Mouse (Mus musculus): ENCODE data around the gene Ppp2r2c. TPM values are rescaled to one million over a fixed set of nuclear protein-coding genes. Genes with fewer than 3 reads are reported as not detected.

The Ppp2r2c gene
- polyA plus RNA-seq, 1 experiment = not detected

GRCm38 (mm10) chr5:36886298-36886697 lies 18.0 kb downstream of the Ppp2r2c start:
- no peaks in the 10 kb centered on the region for H3K4me1 ChIP-seq (ENCODE audit: control insufficient read depth, insufficient read depth, insufficient read length, low read length)

GRCm38 (mm10) chr5:36886852-36887283 lies 18.6 kb downstream of the Ppp2r2c start:
- no peak overlapping the region for H3K4me3 ChIP-seq (ENCODE audit: insufficient read depth, low read depth, low read length)
- no peak overlapping the region for H3K27ac ChIP-seq (replicated peaks; ENCODE audit: low read depth, low read length)
- no peaks in the 10 kb centered on the region for H3K4me1 ChIP-seq (ENCODE audit: control insufficient read depth, insufficient read depth, insufficient read length, low read length)

More at GRCm38 (mm10) chr5:36886298-36886697, 18.0 kb downstream of the Ppp2r2c start:
- Histone ChIP-seq H3K27ac (replicated peaks; ENCODE audit: low read depth, low read length) (no peak overlapping the region), H3K4me3 (ENCODE audit: insufficient read depth, low read depth, low read length) (no peak overlapping the region)

GRCm38 (mm10) chr5:36887299-36887988 lies 19.1 kb downstream of the Ppp2r2c start:
- Histone ChIP-seq H3K4me3 (ENCODE audit: insufficient read depth, low read depth, low read length) (no peak overlapping the region), H3K4me1 (ENCODE audit: control insufficient read depth, insufficient read depth, insufficient read length, low read length) (no peaks in the 10 kb centered on the region), H3K27ac (replicated peaks; ENCODE audit: low read depth, low read length) (no peak overlapping the region)

- no peak overlapping the region for H3K27ac ChIP-seq (replicated peaks; ENCODE audit: low read depth, low read length)
- no peak overlapping the region for H3K4me3 ChIP-seq (ENCODE audit: insufficient read depth, low read depth, low read length)
- H3K4me1 ChIP-seq (ENCODE audit: control insufficient read depth, insufficient read depth, insufficient read length, low read length) = no peaks in the 10 kb centered on the region
These were observed 20.2 kb downstream of the Ppp2r2c start for GRCm38 (mm10) chr5:36888501-36888900.

GRCm38 (mm10) chr5:36888911-36889310 lies 20.6 kb downstream of the Ppp2r2c start:
- H3K4me1 ChIP-seq (ENCODE audit: control insufficient read depth, insufficient read depth, insufficient read length, low read length) = no peaks in the 10 kb centered on the region
- no peak overlapping the region for H3K27ac ChIP-seq (replicated peaks; ENCODE audit: low read depth, low read length)
- no peak overlapping the region for H3K4me3 ChIP-seq (ENCODE audit: insufficient read depth, low read depth, low read length)

GRCm38 (mm10) chr5:36889380-36889886 lies 21.1 kb downstream of the Ppp2r2c start:
- Histone ChIP-seq H3K4me1 (ENCODE audit: control insufficient read depth, insufficient read depth, insufficient read length, low read length) (no peaks in the 10 kb centered on the region), H3K27ac (replicated peaks; ENCODE audit: low read depth, low read length) (no peak overlapping the region), H3K4me3 (ENCODE audit: insufficient read depth, low read depth, low read length) (no peak overlapping the region)

- H3K27ac ChIP-seq (replicated peaks; ENCODE audit: low read depth, low read length) = no peak overlapping the region
- no peaks in the 10 kb centered on the region for H3K4me1 ChIP-seq (ENCODE audit: control insufficient read depth, insufficient read depth, insufficient read length, low read length)
- H3K4me3 ChIP-seq (ENCODE audit: insufficient read depth, low read depth, low read length) = no peak overlapping the region
These were observed 22.5 kb downstream of the Ppp2r2c start for GRCm38 (mm10) chr5:36890794-36891193.

DNA sequence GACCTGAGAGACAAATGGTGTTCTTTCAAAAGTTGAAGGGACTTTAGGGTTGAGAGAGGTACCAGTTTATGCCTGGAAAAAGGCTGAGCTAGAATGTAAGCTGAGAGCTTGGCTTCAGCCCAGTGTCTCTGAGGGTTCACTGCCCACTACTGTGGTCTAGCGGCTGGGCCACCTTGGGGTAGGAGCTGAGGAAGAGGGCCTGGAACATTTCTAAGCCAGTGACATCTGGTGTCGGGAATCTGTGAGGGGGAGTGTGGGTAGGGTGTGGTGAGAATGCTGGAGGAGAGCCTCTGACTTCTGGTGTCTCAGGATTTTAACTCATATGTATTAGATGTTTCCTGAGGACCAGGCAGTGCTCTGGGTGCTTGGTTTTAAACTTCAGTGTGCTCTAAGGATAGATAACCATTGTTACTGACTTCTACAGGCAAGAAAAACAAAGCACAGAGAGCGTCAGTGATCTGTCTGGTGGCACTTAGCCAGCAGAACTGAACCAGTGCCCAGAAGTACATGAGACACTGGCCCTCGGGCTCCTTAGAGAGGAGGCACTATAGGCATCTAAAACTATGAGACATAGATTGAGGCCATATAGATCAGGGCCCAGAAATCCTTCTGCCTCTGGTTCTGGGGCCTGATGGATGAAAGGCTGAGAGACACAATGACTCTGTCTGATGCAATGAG lies 23.6 kb downstream of the Ppp2r2c start:
- Histone ChIP-seq H3K4me1 (ENCODE audit: control insufficient read depth, insufficient read depth, insufficient read length, low read length) (no peaks in the 10 kb centered on the region), H3K27ac (replicated peaks; ENCODE audit: low read depth, low read length) (no peak overlapping the region), H3K4me3 (ENCODE audit: insufficient read depth, low read depth, low read length) (no peak overlapping the region)

- H3K4me3 ChIP-seq (ENCODE audit: insufficient read depth, low read depth, low read length) = no peak overlapping the region
- H3K4me1 ChIP-seq (ENCODE audit: control insufficient read depth, insufficient read depth, insufficient read length, low read length) = no peaks in the 10 kb centered on the region
- H3K27ac ChIP-seq (replicated peaks; ENCODE audit: low read depth, low read length) = no peak overlapping the region
These were observed 24.9 kb downstream of the Ppp2r2c start for GRCm38 (mm10) chr5:36893263-36893662.

DNA sequence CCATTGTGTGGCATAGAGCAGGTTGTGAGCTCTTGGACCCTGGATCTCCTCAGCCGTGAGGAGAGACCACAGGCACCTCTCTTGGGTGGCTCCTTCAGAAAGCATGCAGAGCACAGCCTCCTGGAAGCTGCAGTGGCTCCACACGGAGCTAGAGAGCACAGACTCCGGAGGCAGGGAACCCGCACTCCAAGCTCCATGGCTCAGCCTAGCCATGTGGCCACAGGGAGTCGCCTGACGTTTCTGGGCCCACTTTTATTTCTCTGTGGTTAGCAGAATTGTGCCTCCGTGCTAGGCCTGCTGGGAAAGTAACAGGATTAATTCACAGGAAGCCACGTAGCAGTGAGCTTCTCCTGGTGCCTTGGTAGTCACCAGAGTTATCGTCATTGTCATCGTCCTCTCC lies 25.8 kb downstream of the Ppp2r2c start:
- Histone ChIP-seq H3K27ac (replicated peaks; ENCODE audit: low read depth, low read length) (no peak overlapping the region), H3K4me3 (ENCODE audit: insufficient read depth, low read depth, low read length) (no peak overlapping the region), H3K4me1 (ENCODE audit: control insufficient read depth, insufficient read depth, insufficient read length, low read length) (no peaks in the 10 kb centered on the region)

DNA sequence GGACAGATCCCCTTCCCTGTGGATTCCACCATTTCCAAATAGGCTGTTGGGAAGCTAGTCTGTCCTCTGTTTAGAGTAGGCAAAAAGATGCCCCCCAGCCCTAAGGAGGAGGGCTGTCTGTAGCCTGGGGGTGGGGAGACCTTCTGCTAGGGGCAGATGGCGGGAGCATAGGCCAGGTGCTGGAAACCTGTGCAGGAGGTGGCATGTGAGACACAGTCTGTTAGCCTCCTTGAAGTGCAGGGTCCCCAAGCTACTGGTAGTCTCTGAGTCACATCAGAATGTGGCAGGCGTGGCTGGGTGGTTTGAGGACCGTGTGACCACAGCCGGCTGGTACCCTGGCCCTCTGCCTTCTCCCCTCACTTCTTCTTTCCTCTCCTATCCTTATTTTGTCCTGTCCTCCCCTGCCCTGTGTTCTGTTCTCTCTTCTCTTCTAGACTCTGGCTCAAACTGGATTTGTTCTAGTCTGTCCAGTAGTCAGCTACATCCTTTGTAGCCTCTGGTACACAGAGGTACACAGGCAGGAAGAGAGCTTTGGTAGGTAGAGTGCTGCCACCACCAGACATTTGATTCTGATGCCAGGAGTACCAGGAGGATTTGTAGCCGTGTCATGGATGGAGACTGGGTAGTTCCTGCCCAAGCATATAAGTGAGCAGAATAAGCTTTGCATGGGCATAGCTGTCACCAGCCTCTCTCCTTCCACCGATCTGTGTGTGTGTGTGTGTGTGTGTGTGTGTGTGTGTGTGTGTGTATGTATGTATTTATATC lies 26.5 kb downstream of the Ppp2r2c start:
- no peak overlapping the region for H3K4me3 ChIP-seq (ENCODE audit: insufficient read depth, low read depth, low read length)

GRCm38 (mm10) chr5:36895621-36896573 lies 27.6 kb downstream of the Ppp2r2c start:
- Histone ChIP-seq H3K4me1 (ENCODE audit: control insufficient read depth, insufficient read depth, insufficient read length, low read length) (no peaks in the 10 kb centered on the region), H3K4me3 (ENCODE audit: insufficient read depth, low read depth, low read length) (no peak overlapping the region), H3K27ac (replicated peaks; ENCODE audit: low read depth, low read length) (no peak overlapping the region)

More for the DNA sequence above, 26.5 kb downstream of the Ppp2r2c start:
- Histone ChIP-seq H3K27ac (replicated peaks; ENCODE audit: low read depth, low read length) (no peak overlapping the region), H3K4me1 (ENCODE audit: control insufficient read depth, insufficient read depth, insufficient read length, low read length) (no peaks in the 10 kb centered on the region)

DNA sequence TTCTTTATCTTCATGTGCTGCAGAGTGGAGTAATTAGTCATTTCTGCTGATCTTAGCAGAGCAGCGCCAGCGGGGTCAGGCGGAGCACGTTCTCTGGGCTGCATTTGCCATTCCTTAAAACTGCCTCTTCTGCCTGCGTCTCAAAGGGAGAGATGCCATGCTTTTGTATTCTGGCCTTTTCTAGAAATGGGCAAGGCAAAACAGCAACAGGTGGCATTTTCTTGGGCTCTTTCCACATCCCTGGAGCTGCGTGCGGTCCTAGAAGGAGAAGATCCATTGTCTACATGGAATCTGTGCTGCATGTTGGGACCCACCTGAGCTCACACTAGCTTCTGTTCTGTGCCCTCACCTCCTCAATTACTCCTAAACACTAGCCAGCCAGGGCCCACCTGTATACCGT lies 29.7 kb downstream of the Ppp2r2c start:
- no peak overlapping the region for H3K4me3 ChIP-seq (ENCODE audit: insufficient read depth, low read depth, low read length)
- no peak overlapping the region for H3K27ac ChIP-seq (replicated peaks; ENCODE audit: low read depth, low read length)
- H3K4me1 ChIP-seq (ENCODE audit: control insufficient read depth, insufficient read depth, insufficient read length, low read length) = no peaks in the 10 kb centered on the region

GRCm38 (mm10) chr5:36898415-36899109 lies 30.2 kb downstream of the Ppp2r2c start:
- Histone ChIP-seq H3K27ac (replicated peaks; ENCODE audit: low read depth, low read length) (no peak overlapping the region), H3K4me1 (ENCODE audit: control insufficient read depth, insufficient read depth, insufficient read length, low read length) (no peaks in the 10 kb centered on the region), H3K4me3 (ENCODE audit: insufficient read depth, low read depth, low read length) (no peak overlapping the region)
